Mouse (Mus musculus) kidney, adult 2 months (tissue): ENCODE data around the gene Adgrf1.

Experiments used
- CTCF ChIP-seq: fragments of 200-500 bp; conservative IDR thresholded peaks from 2 replicates; pipeline ENCODE4 v1.5.1; 2011; ENCODE audit warnings: low read depth, mild to moderate bottlenecking, control low read depth, low read length, moderate library complexity, mixed read lengths; ENCODE audit not compliant: insufficient read depth, insufficient read length
- POLR2A ChIP-seq: fragments of 200-500 bp; IDR thresholded peaks from one replicate; pipeline ENCODE4 v1.6.1; 2011; ENCODE audit warnings: low read depth, low read length, control low read depth

GRCm38 (mm10) chr17:43325986-43326671 lies 56.0 kb downstream of the Adgrf1 start:
- TF ChIP-seq POLR2A (no peak), CTCF (no peak)
